Mouse (Mus musculus): ENCODE measurements around the gene Mylk4.
A peak's percentile ranks its signal among the peaks of the same experiment; 100 is the strongest.

Gene Mylk4

GRCm38 (mm10) chr13:32706651-32707288 is 77.0 kb downstream of the Mylk4 start:
- no peak for DNase-seq (ENCODE audit: low spot score)

- DNase-seq (ENCODE audit: low spot score) = no peak
These were observed 78.4 kb downstream of the Mylk4 start for GRCm38 (mm10) chr13:32705315-32705714.

- no peak for DNase-seq (ENCODE audit: low spot score)
These were observed 78.8 kb downstream of the Mylk4 start for GRCm38 (mm10) chr13:32704911-32705310.

GRCm38 (mm10) chr13:32701564-32701963 is 82.2 kb downstream of the Mylk4 start:
- no peak for DNase-seq (ENCODE audit: low spot score)

- no peak for DNase-seq (ENCODE audit: low spot score)
These were observed 84.4 kb downstream of the Mylk4 start for GRCm38 (mm10) chr13:32699376-32699775.

- DNase-seq (ENCODE audit: low spot score) = no peak
These were observed 84.8 kb downstream of the Mylk4 start for GRCm38 (mm10) chr13:32698956-32699355.

GRCm38 (mm10) chr13:32693886-32694455 is 89.8 kb downstream of the Mylk4 start:
- no peak for DNase-seq (ENCODE audit: low spot score)

- DNase-seq (ENCODE audit: low spot score) = no peak
These were observed 91.2 kb downstream of the Mylk4 start for GRCm38 (mm10) chr13:32692563-32692962.

- no peak for DNase-seq (ENCODE audit: low spot score)
These were observed 93.5 kb downstream of the Mylk4 start for GRCm38 (mm10) chr13:32690279-32690678.

- peak; percentile 55 for DNase-seq (ENCODE audit: low spot score)
These were observed 102.8 kb downstream of the Mylk4 start for GRCm38 (mm10) chr13:32680868-32681515.

GRCm38 (mm10) chr13:32680121-32680551 is 103.6 kb downstream of the Mylk4 start:
- no peak for DNase-seq (ENCODE audit: low spot score)

GRCm38 (mm10) chr13:32678998-32679397 is 104.8 kb downstream of the Mylk4 start:
- DNase-seq (ENCODE audit: low spot score) = no peak

GRCm38 (mm10) chr13:32670782-32671181 is 113.0 kb downstream of the Mylk4 start:
- DNase-seq (ENCODE audit: low spot score) = no peak

GRCm38 (mm10) chr13:32668296-32668695 is 115.5 kb downstream of the Mylk4 start:
- no peak for DNase-seq (ENCODE audit: low spot score)

- no peak for DNase-seq (ENCODE audit: low spot score)
These were observed 116.4 kb downstream of the Mylk4 start for GRCm38 (mm10) chr13:32667386-32667785.

- no peak for DNase-seq (ENCODE audit: low spot score)
These were observed 121.7 kb downstream of the Mylk4 start for GRCm38 (mm10) chr13:32662041-32662440.

GRCm38 (mm10) chr13:32660294-32660693 is 123.5 kb downstream of the Mylk4 start:
- DNase-seq (ENCODE audit: low spot score) = no peak

GRCm38 (mm10) chr13:32659271-32659670 is 124.5 kb downstream of the Mylk4 start:
- no peak for DNase-seq (ENCODE audit: low spot score)

- DNase-seq (ENCODE audit: low spot score) = no peak
These were observed 126.2 kb downstream of the Mylk4 start for GRCm38 (mm10) chr13:32657583-32657982.
